Mouse (Mus musculus): Measurements from ENCODE around the gene Hbq1a.

Gene Hbq1a

GRCm38 (mm10) chr11:32331075-32331474 is 31.2 kb downstream of the Hbq1a start:
- no peak for DNase-seq (ENCODE audit: low spot score)

GRCm38 (mm10) chr11:32331861-32332260 is 32.0 kb downstream of the Hbq1a start:
- DNase-seq (ENCODE audit: low spot score): no peak

- no peak for DNase-seq (ENCODE audit: low spot score)
Observed at GRCm38 (mm10) chr11:32333235-32333634, 33.4 kb downstream of the Hbq1a start.

GRCm38 (mm10) chr11:32336435-32336907 is 36.6 kb downstream of the Hbq1a start:
- no peak for DNase-seq (ENCODE audit: low spot score)

- DNase-seq (ENCODE audit: low spot score): no peak
Observed at GRCm38 (mm10) chr11:32339131-32339531, 39.3 kb downstream of the Hbq1a start.

- DNase-seq (ENCODE audit: low spot score): peak; percentile 84
Observed at GRCm38 (mm10) chr11:32340476-32341473, 40.9 kb downstream of the Hbq1a start.

- peak; percentile 65 for DNase-seq (ENCODE audit: low spot score)
Observed at GRCm38 (mm10) chr11:32342770-32343191, 42.9 kb downstream of the Hbq1a start.

GRCm38 (mm10) chr11:32343350-32343749 is 43.5 kb downstream of the Hbq1a start:
- DNase-seq (ENCODE audit: low spot score): no peak

- no peak for DNase-seq (ENCODE audit: low spot score)
Observed at GRCm38 (mm10) chr11:32345504-32346297, 45.8 kb downstream of the Hbq1a start.

- DNase-seq (ENCODE audit: low spot score): no peak
Observed at GRCm38 (mm10) chr11:32347264-32347606, 47.4 kb downstream of the Hbq1a start.

- peak; percentile 68 for DNase-seq (ENCODE audit: low spot score)
Observed at GRCm38 (mm10) chr11:32347607-32348432, 48.0 kb downstream of the Hbq1a start, which contains the start of gene Sh3pxd2b. Gene Sh3pxd2b, plus strand, starts transcription at chr11:32347820.

- no peak for DNase-seq (ENCODE audit: low spot score)
Observed at GRCm38 (mm10) chr11:32348433-32349283, 48.8 kb downstream of the Hbq1a start.

GRCm38 (mm10) chr11:32349284-32349953 is 49.5 kb downstream of the Hbq1a start:
- no peak for DNase-seq (ENCODE audit: low spot score)

All from retina, embryonic 14.5 days (tissue).